Mouse (Mus musculus): Measurements from ENCODE around the gene Rnf181.

DNA sequence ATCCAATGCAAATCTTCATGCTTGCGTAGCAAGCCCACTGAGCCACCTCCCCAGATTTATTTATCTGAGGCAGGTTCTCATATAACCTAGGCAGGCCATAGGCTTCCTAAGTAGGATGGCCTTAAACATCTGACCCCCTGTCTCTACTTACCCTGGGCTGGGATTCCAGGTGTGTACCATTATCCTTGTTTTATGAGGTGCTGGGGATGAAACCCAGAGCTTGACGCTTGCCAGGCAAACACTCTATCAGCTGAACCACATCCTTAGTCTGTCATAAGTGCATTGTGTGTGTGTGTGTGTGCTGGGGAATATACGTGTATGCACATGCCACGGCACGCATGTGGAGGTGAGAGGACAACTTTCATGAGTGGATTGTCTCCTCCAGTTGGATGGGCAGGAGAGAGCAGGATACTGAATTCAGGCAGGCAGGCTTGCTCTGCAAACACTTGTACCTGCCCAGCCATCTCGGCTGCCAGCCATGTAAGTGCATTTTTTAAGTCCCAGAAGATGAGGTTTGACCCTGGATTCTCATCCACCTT, 22.1 kb upstream of the Rnf181 start:
- TF ChIP-seq POLR2A (IDR thresholded peaks at IDR 0.05; ENCODE audit: borderline replicate concordance, insufficient read depth, low read length) (no peak), CTCF (IDR thresholded peaks at IDR 0.05; ENCODE audit: borderline replicate concordance, insufficient read depth, low read depth, low read length) (no peak)

Data from cerebellum, adult 2 months (tissue).